Mouse (Mus musculus): Measurements from ENCODE around the gene En2. TPM values are rescaled to one million over a fixed set of nuclear protein-coding genes. Genes with fewer than 3 reads are reported as not detected.

The En2 gene
- polyA plus RNA-seq (2014; fragmentation: Illumina TruSeq; extraction: RNeasy Lipid Tissue Mini Kit (QIAGEN cat#74804); ENCODE audit: low read depth, low replicate concordance) = not detected

DNA sequence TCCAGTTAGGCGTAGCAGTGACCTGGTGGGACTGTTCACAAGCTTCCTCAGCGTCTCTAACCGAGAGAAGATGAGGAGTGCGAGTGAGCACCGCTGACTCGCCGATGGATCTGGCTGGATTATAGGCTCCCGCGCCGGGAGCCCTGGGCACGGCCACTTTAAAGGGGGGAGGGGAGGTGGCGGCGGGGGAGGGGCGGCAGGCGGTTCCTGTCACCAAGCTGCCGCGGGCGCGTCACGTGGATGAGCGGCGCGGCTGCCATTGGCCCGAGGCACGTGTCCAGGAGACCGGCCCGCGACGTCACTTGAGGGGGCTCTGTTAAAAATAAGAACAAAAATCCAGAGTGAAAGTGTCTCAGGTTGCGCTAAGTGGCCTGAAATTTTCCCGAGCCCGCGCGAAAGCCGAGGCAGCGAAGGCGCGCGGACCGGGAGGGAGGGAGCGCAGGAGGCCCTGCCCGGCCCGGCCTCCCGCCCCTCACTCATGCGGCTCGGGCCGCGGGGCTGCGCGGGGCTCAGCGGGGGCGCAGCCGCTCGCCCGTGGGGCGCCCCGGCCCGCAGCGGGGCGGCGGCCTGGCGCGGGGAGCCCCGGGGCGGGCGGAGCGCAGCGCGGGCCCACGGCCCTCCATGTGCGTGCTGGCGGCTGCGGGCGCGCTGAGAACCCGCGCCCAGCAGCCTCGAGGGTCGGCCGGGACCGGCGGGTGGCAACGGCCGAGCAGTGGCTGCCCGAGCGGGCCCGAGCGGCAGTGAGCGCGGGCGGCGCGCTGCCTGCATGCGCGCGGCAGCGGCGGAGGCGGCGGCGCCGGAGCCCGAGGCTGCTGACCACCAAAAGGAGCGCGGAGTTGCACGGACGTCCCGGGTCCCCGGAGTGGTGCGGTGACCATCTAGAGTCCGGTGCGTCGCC, at the start of gene En2:
Gene En2 (plus strand): TSS at position 337 of the 898 bp plus-strand sequence.

Other genes starting within 250 kb of the En2 start
- gene Insig1, start 94.3 kb upstream of the En2 start, polyA plus RNA-seq (2014; fragmentation: Illumina TruSeq; extraction: RNeasy Lipid Tissue Mini Kit (QIAGEN cat#74804); ENCODE audit: low read depth, low replicate concordance) = 231 TPM
- 2.4 TPM for gene Cnpy1, start 80.1 kb downstream of the En2 start, polyA plus RNA-seq (2014; fragmentation: Illumina TruSeq; extraction: RNeasy Lipid Tissue Mini Kit (QIAGEN cat#74804); ENCODE audit: low read depth, low replicate concordance)
- gene Rbm33, start 151.4 kb downstream of the En2 start, polyA plus RNA-seq (2014; fragmentation: Illumina TruSeq; extraction: RNeasy Lipid Tissue Mini Kit (QIAGEN cat#74804); ENCODE audit: low read depth, low replicate concordance) = 90.8 TPM

All from sigmoid colon, adult 10 weeks (tissue).